Mouse (Mus musculus): ENCODE measurements around the gene Sec61a2. TPM values are rescaled to one million over a fixed set of nuclear protein-coding genes. Genes with fewer than 3 reads are reported as not detected.

Sec61a2 gene
- polyA plus RNA-seq, 1 experiment from 2014 or later, result 102 TPM

GRCm38 (mm10) chr2:5824213-5824612 lies 71.0 kb downstream of the Sec61a2 start:
- H3K9ac ChIP-seq (ENCODE audit: low read depth, low read length), result no peak overlapping the region
- no peaks in the 10 kb centered on the region for H3K9me3 ChIP-seq (ENCODE audit: control insufficient read depth, low read length)
- no peaks in the 10 kb centered on the region for H3K4me1 ChIP-seq (ENCODE audit: control insufficient read depth, insufficient read depth, low read length)
- ATAC-seq (ENCODE audit: low FRiP score, low TSS enrichment), result no peak
- H3K4me3 ChIP-seq (ENCODE audit: low read length), result no peak overlapping the region
- WGBS, result 25% methylated on average over 1 of the region's 1 CpGs
- no peak overlapping the region for H3K4me2 ChIP-seq (replicated peaks; ENCODE audit: low read depth, low read length)
- H3K36me3 ChIP-seq (ENCODE audit: control insufficient read depth, insufficient read depth, low read length), result peaks cover 64% of the 10 kb centered on the region
- no peaks in the 10 kb centered on the region for H3K27me3 ChIP-seq (ENCODE audit: control insufficient read depth, insufficient read depth, low read length)
- no peak overlapping the region for H3K27ac ChIP-seq (ENCODE audit: low read depth, low read length)

- H3K4me3 ChIP-seq (ENCODE audit: low read length), result no peak overlapping the region
- H3K27ac ChIP-seq (ENCODE audit: low read depth, low read length), result no peak overlapping the region
Observed at GRCm38 (mm10) chr2:5822449-5822848, 72.8 kb downstream of the Sec61a2 start.

GRCm38 (mm10) chr2:5821264-5821663 lies 74.0 kb downstream of the Sec61a2 start:
- H3K27ac ChIP-seq (ENCODE audit: low read depth, low read length), result no peak overlapping the region
- no peaks in the 10 kb centered on the region for H3K4me1 ChIP-seq (ENCODE audit: control insufficient read depth, insufficient read depth, low read length)
- no peak overlapping the region for H3K4me3 ChIP-seq (ENCODE audit: low read length)
- no peaks in the 10 kb centered on the region for H3K9me3 ChIP-seq (ENCODE audit: control insufficient read depth, low read length)
- no peak overlapping the region for H3K9ac ChIP-seq (ENCODE audit: low read depth, low read length)
- H3K36me3 ChIP-seq (ENCODE audit: control insufficient read depth, insufficient read depth, low read length), result peaks cover 73% of the 10 kb centered on the region
- no peak overlapping the region for H3K4me2 ChIP-seq (replicated peaks; ENCODE audit: low read depth, low read length)
- peak; percentile 62; the same call in 1 of the 2 replicates for ATAC-seq (ENCODE audit: low FRiP score, low TSS enrichment)
- H3K27me3 ChIP-seq (ENCODE audit: control insufficient read depth, insufficient read depth, low read length), result no peaks in the 10 kb centered on the region
- WGBS, result 59% methylated on average over 10 of the region's 10 CpGs

More at GRCm38 (mm10) chr2:5822449-5822848, 72.8 kb downstream of the Sec61a2 start:
- Histone ChIP-seq H3K4me1 (ENCODE audit: control insufficient read depth, insufficient read depth, low read length) (no peaks in the 10 kb centered on the region), H3K27me3 (ENCODE audit: control insufficient read depth, insufficient read depth, low read length) (no peaks in the 10 kb centered on the region), H3K9me3 (ENCODE audit: control insufficient read depth, low read length) (no peaks in the 10 kb centered on the region), H3K9ac (ENCODE audit: low read depth, low read length) (no peak overlapping the region), H3K4me2 (replicated peaks; ENCODE audit: low read depth, low read length) (no peak overlapping the region), H3K36me3 (ENCODE audit: control insufficient read depth, insufficient read depth, low read length) (peaks cover 72% of the 10 kb centered on the region)
- WGBS, result 98% methylated on average over 6 of the region's 6 CpGs
- ATAC-seq (ENCODE audit: low FRiP score, low TSS enrichment), result no peak

Other genes with a start within 250 kb of the Sec61a2 start
- 1.3 and 2.4 TPM in 2 replicates for gene Camk1d, start 180.9 kb downstream of the Sec61a2 start, polyA plus RNA-seq (2014; fragmentation: Nextera tagmentation; extraction: Ambion mirVana)
- gene Nudt5, start 50.4 kb downstream of the Sec61a2 start, polyA plus RNA-seq (2014; fragmentation: Nextera tagmentation; extraction: Ambion mirVana), result 83.8 and 101 TPM in 2 replicates
- gene Cdc123, start 50.3 kb downstream of the Sec61a2 start, polyA plus RNA-seq (2014; fragmentation: Nextera tagmentation; extraction: Ambion mirVana), result 291 and 357 TPM in 2 replicates
- 3.7 and 4.0 TPM in 2 replicates for gene Gm13199, start 32.5 kb downstream of the Sec61a2 start, polyA plus RNA-seq (2014; fragmentation: Nextera tagmentation; extraction: Ambion mirVana)
- 4.0 and 5.5 TPM in 2 replicates for gene Dhtkd1, start 47.4 kb upstream of the Sec61a2 start, polyA plus RNA-seq (2014; fragmentation: Nextera tagmentation; extraction: Ambion mirVana)
- gene Upf2, start 56.0 kb upstream of the Sec61a2 start, polyA plus RNA-seq (2014; fragmentation: Nextera tagmentation; extraction: Ambion mirVana), result 12.1 and 12.5 TPM in 2 replicates
- 10.5 and 11.3 TPM in 2 replicates for gene Proser2, start 234.8 kb upstream of the Sec61a2 start, polyA plus RNA-seq (2014; fragmentation: Nextera tagmentation; extraction: Ambion mirVana)